Mouse (Mus musculus) layer of hippocampus, adult 11-12 months (tissue): Measurements from ENCODE around the gene Atp5b.
A peak's percentile ranks its signal among the peaks of the same experiment; 100 is the strongest.
"Not testable (repeated sequence)": the region's sequence is repeated elsewhere in the genome, so short reads cannot be mapped to it uniquely, and the experiment has no call there.

Experiments
- DNase-seq: peaks from one replicate; pipeline ENCODE4 v3.0.0; 2022; ENCODE audit warnings: low spot score

Gene Atp5b

GRCm38 (mm10) chr10:128082880-128083421, at the start of gene Atp5b:
Gene Atp5b (plus strand): TSS chr10:128083273.
- DNase-seq, result peak; percentile 100

GRCm38 (mm10) chr10:128036746-128037425, 46.2 kb upstream of the Atp5b start:
- peak; percentile 33 for DNase-seq

DNA sequence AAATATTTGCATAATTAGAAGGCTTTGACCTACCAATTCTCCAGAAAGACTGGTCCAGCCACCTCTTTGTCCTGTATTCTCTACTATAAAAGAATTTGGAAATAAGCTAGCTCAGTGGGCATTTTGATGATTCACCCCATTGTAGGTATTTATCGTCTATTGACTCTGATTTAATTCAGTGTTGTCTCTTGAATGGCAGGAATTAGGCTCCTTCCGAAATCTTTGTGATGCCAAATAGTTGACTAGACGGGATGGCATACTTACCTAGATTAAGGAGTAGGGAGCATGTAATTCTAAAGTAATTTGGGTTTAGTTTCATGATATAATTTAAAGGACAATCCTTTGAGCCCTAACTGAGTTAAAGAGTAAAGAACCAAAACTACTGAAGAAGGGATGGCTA, 45.2 kb upstream of the Atp5b start:
- no peak for DNase-seq

DNA sequence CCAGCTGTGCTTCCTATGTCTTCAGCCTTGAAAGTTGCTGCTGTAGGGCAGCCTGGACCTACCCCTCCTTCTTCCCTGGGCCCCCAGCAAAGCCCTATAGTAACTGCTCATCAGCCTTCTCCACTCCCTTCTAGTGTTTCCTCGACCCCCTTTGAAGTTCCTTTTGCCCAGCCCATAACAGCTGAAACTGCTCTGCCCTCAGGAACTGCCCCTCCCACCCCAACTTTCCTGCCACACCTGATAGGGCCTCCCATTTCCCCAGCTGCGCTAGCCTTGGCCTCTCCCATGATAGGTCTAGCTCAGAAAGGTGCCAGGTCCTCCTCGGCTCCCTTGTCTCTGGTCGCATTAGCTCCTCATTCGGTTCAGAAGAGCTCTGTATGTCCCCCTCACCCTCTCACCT, 43.9 kb upstream of the Atp5b start:
- no peak for DNase-seq

- no peak for DNase-seq
Measured at GRCm38 (mm10) chr10:128039858-128040257, 43.2 kb upstream of the Atp5b start.

- no peak for DNase-seq
Measured at GRCm38 (mm10) chr10:128040293-128040692, 42.8 kb upstream of the Atp5b start.

- no peak for DNase-seq
Measured at GRCm38 (mm10) chr10:128041636-128042035, 41.4 kb upstream of the Atp5b start.

GRCm38 (mm10) chr10:128042466-128042865, 40.6 kb upstream of the Atp5b start:
- DNase-seq, result no peak

- no peak for DNase-seq
Measured at GRCm38 (mm10) chr10:128043041-128043835, 39.8 kb upstream of the Atp5b start.

DNA sequence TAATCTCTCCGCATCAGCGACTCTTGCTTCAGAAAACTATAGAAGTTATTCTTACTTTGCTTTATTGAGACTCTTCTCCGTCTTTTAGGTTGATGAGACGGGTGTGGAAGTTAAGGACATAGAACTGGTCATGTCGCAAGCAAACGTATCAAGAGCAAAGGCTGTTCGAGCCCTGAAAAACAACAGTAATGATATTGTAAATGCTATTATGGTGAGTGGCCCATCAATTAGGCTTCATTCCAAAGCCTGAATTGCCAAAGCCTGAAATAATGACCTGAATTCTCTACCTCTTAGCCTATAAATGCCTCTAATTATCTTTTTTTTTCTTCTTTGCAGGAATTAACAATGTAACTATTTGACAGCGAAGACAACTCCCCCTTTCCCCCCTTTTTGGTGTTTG, 34.9 kb upstream of the Atp5b start:
- DNase-seq, result no peak

DNA sequence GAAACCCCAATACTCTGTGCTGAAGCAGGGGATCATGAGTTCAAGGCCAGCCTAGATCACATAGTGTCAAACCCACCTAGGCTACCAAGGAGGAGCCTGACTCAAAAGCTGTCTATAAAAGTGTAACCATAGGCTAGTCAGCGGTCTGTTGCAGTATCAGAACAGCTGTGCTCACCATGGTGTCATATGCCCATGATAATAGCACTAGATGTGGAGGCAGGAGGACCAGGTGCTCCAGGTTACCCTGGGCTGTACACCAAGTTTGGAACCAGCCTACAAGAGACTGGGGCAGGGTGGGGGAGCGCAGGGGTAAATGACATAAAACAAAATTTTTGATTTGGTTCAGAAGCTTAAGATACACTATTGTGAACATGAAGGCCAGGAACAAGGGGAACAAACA, 33.3 kb upstream of the Atp5b start:
- DNase-seq, result no peak

DNA sequence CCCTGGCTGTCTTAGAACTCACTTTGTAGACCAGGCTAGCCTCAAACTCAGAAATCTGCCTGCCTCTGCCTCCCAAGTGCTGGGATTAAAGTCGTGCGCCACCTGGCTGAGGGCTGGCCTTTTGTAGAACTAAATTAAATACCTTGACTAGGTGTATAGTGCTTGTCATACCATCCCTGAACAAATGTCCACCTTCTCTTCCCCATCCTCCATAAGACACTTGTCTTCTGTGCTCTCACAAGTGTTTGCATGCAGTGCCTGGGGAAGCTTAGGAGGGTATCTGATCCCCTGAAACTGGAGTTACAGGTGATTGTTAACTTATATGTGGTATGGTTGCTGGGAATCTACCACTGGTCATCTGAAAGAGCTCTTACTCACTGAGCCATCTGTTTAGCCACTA, 32.7 kb upstream of the Atp5b start:
- DNase-seq, result no peak

DNA sequence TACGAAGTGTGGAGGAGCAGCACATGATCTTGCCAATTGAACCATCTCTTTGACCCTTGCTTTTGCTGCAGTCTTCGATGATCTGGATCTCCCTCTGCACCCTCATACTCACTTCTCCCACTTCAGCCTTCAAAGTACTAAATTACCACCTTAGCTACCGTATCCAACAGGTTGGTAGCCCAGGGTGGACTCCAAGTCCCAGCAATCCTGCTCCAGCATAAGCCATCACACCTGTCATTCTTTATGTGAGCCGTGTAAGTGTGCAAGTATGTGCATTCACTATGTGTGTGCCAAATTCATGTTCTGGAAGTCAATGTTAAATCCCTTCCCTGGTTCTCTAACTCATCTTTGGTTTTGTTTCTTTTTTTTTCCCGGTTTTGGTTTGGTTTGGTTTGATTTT, 31.5 kb upstream of the Atp5b start:
- DNase-seq, result no peak

- DNase-seq, result not testable (repeated sequence)
Measured at GRCm38 (mm10) chr10:128052136-128052535, 30.9 kb upstream of the Atp5b start.

- DNase-seq, result no peak
Measured at GRCm38 (mm10) chr10:128053001-128053400, 30.1 kb upstream of the Atp5b start.

DNA sequence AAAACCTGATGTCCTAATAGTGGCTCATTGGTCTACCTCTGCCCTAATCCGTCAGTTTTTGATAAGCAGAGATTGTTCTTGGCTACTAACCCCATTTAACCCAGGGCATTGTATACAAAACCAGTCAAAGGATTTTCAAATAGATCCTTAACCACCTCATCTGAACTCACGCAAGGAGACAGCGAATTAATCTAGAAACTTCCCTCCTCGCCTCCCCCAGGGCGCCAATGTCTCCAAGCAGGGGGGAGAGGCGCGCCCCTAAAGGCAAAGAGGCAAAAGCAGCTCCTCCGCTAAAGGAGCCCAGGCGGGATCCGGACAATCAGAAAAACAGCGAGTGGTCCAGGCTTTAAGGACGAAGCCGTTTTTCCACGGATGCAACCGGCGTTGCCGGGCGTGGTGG, 24.9 kb upstream of the Atp5b start:
- DNase-seq, result no peak

GRCm38 (mm10) chr10:128058601-128059151, 24.4 kb upstream of the Atp5b start, which contains the start of gene Ptges3:
Gene Ptges3 (plus strand): TSS chr10:128058954.
- peak; percentile 97 for DNase-seq

DNA sequence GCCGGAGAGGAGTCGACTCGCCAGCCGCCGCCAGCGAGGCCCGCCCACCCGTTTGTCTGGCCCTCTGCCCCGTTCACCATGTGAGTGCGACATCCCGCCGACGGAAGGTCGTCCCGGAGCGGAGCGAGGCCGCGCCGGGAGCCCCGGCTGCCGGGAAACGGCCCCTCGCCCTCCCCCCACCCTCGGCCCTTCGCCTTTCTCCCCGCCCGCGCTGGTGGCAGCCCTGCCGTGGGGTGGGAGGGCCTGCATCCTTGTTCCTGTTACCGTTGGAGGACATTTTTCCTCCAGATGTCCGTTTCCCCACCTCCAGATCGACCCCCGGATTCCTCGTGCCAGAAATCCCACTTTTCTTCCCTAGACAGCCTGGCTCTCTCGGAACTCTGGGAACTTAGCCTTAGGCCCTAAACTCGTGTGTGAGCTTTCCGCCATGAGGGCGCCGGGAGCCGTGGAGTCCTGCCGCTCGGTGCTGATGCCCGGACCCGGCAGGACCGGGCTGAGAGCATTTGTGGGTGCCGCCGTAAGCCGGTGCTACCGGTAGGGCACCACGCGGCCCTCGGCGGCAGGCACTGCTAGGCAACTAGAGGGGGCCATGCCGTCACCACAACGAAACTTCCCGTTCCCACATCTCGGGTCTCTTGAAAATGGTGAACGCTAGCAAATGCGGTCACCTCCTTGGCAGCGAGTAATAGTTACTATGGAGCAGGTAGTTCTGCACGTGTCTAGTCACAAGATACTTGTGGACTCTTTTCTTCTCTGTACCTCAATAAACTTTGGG, 23.7 kb upstream of the Atp5b start:
- peak; percentile 46 for DNase-seq

GRCm38 (mm10) chr10:128061109-128061508, 22.0 kb upstream of the Atp5b start:
- no peak for DNase-seq

GRCm38 (mm10) chr10:128062221-128062989, 20.7 kb upstream of the Atp5b start:
- no peak for DNase-seq

DNA sequence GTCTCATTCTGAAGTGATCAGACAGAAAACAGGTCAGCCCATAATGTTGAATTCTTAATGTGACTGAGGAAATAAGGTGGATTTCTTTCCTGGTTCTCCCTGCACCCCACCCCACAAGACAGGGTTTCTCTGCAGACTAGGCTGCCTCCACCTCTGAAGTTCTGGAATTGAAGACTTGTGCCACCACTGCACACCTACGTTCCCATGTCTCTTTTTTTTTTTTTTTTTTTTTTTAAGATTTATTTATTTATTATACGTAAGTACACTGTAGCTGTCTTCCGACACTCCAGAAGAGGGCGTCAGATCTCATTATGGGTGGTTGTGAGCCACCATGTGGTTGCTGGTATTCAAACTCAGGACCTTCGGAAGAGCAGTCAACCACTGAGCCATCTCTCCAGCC, 17.0 kb upstream of the Atp5b start:
- DNase-seq, result no peak
